Mouse (Mus musculus): ENCODE data around the gene Tnk1.

GRCm38 (mm10) chr11:69886907-69887635 lies 28.5 kb upstream of the Tnk1 start:
- TF ChIP-seq CTCF (IDR thresholded peaks at IDR 0.05; ENCODE audit: low read depth, low read length) = no peak
- TF ChIP-seq GATA1 (IDR thresholded peaks at IDR 0.05; ENCODE audit: borderline replicate concordance, low read length) = no peak
- no peak for TF ChIP-seq POLR2AphosphoS5 (IDR thresholded peaks at IDR 0.05; ENCODE audit: insufficient replicate concordance, low read depth, low read length)
- TF ChIP-seq GATA2 (IDR thresholded peaks at IDR 0.05; ENCODE audit: borderline replicate concordance, low read depth, low read length) = no peak
- peak; percentile 52 for TF ChIP-seq TAL1 (conservative IDR thresholded peaks at IDR 0.05; ENCODE audit: low read depth, low read length)

Measured in G1E (cell line).